Mouse (Mus musculus) midbrain, postnatal 0 days (tissue): ENCODE results near the gene Gm20388. TPM values are rescaled to one million over a fixed set of nuclear protein-coding genes. Genes with fewer than 3 reads are reported as not detected.

Experiments
- ATAC-seq: fragments of 200-750 bp; cut with Nextera tagmentation; 2 replicates; pipeline ENCODE4 v1.8.0; 2017; ENCODE audit warnings: moderate number of reproducible peaks, mild to moderate bottlenecking, moderate TSS enrichment, moderate library complexity; ENCODE audit not compliant: low FRiP score
- DNase-seq: peaks from one replicate; pipeline ENCODE4 v3.0.0-alpha.2; 2015; ENCODE audit warnings: low spot score
- H3K27ac ChIP-seq: fragments of 300-500 bp; sonication (generic); 2 replicates; pipeline ENCODE4 v1.5.1; 2014; ENCODE audit warnings: low read depth, mild to moderate bottlenecking, low read length, mixed read lengths
- H3K27me3 ChIP-seq: fragments of 300-500 bp; sonication (generic); 2 replicates; pipeline ENCODE4 v1.6.1; 2014; ENCODE audit warnings: low read length, control low read depth, mixed read lengths; ENCODE audit not compliant: insufficient read depth
- H3K36me3 ChIP-seq: fragments of 300-500 bp; sonication (generic); 2 replicates; pipeline ENCODE4 v1.6.1; 2014; ENCODE audit warnings: low read length, control low read depth, mixed read lengths; ENCODE audit not compliant: insufficient read depth
- H3K4me1 ChIP-seq: fragments of 300-500 bp; sonication (generic); 2 replicates; pipeline ENCODE4 v1.6.1; 2014; ENCODE audit warnings: mild to moderate bottlenecking, control low read depth, antibody characterized with exemption, low read length, mixed read lengths; ENCODE audit not compliant: insufficient read depth
- H3K4me2 ChIP-seq: fragments of 300-500 bp; sonication (generic); 2 replicates; pipeline ENCODE4 v1.6.1; 2014; ENCODE audit warnings: low read depth, mild to moderate bottlenecking, low read length, mixed read lengths; ENCODE audit not compliant: poor library complexity, severe bottlenecking
- H3K4me3 ChIP-seq: fragments of 300-500 bp; sonication (generic); 2 replicates; pipeline ENCODE4 v1.5.1; 2014; ENCODE audit warnings: low read depth, mild to moderate bottlenecking, low read length, moderate library complexity
- H3K9ac ChIP-seq: fragments of 300-500 bp; sonication (generic); replicated peaks from 2 replicates; pipeline ENCODE4 v1.6.1; 2014; ENCODE audit warnings: mild to moderate bottlenecking, low read length, moderate library complexity, mixed read lengths; ENCODE audit not compliant: poor library complexity, severe bottlenecking
- H3K9me3 ChIP-seq: fragments of 300-500 bp; sonication (generic); 2 replicates; pipeline ENCODE4 v1.6.1; 2016; ENCODE audit warnings: low read length, control low read depth
- CTCF ChIP-seq: IDR thresholded peaks from 2 replicates; pipeline ENCODE4 v1.5.1; 2016; ENCODE audit warnings: antibody characterized with exemption, mild to moderate bottlenecking
- WGBS: fragments of 180-500 bp; shearing (Covaris S2); extraction: QIAGEN DNeasy Blood & Tissue Kit; methylation state at CpG from one replicate; pipeline ENCODE4 v1.1.7; 2014; 5-methylcytosine and 5-hydroxymethylcytosine counted together
- polyA plus RNA-seq: library from polyadenylated mRNA; unstranded; fragments of >200 nt; fragmentation: Nextera tagmentation; extraction: Ambion mirVana; gene quantifications from 2 replicates; pipeline ENCODE4 v1.2.1, GENCODE M21; 2015
- total RNA-seq: library from RNA; depleted of rRNA; stranded (reverse); fragments of >200 nt; gene quantifications from 2 replicates; pipeline ENCODE4 v1.2.3, GENCODE M21; 2014

Gm20388 gene
- total and polyA plus RNA-seq, 2 experiments from 2014 or later, result 74.2 TPM; not detected in 1

- Histone ChIP-seq H3K4me1 (no peaks in the 10 kb centered on the region), H3K4me3 (no peak overlapping the region), H3K36me3 (no peaks in the 10 kb centered on the region), H3K4me2 (no peak overlapping the region), H3K27ac (no peak overlapping the region), H3K9ac (no peak overlapping the region), H3K9me3 (no peaks in the 10 kb centered on the region), H3K27me3 (no peaks in the 10 kb centered on the region)
- DNase-seq (no peak), ATAC-seq (no peak)
- 94% methylated on average over 10 of the region's 10 CpGs for WGBS
- TF ChIP-seq CTCF, result no peak
Observed at GRCm38 (mm10) chr8:124307700-124308099, 4397.1 kb downstream of the Gm20388 start.

DNA sequence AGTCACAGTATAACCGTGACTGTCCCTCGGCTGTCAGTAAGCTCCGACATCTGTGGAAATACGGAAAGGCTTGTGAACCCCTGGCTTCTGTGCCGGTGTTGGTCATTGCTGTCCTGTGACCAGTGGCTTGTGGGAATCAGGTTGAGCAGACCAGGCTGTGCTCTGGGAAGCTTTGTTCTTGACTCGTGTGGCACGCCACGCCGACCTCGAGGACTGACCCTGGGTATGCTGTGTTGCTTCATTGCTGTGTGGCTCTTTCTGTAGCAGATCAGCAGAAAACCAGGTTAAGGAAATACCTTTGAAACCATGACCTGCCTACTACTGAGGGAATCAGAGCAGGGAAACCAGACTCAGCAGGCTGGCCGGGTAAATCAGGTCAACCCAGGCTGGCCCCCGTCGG, 4399.9 kb downstream of the Gm20388 start:
- no peaks in the 10 kb centered on the region for H3K36me3 ChIP-seq

GRCm38 (mm10) chr8:124311111-124311510, 4400.5 kb downstream of the Gm20388 start:
- Histone ChIP-seq H3K27ac (no peak overlapping the region), H3K4me2 (no peak overlapping the region), H3K9me3 (no peaks in the 10 kb centered on the region), H3K27me3 (no peaks in the 10 kb centered on the region), H3K4me1 (peaks cover 7% of the 10 kb centered on the region), H3K9ac (no peak overlapping the region), H3K36me3 (no peaks in the 10 kb centered on the region), H3K4me3 (no peak overlapping the region)
- TF ChIP-seq CTCF, result no peak
- ATAC-seq (no peak), DNase-seq (no peak)
- WGBS, result 89% methylated on average over 6 of the region's 6 CpGs

More for the DNA sequence above, 4399.9 kb downstream of the Gm20388 start:
- Histone ChIP-seq H3K9ac (no peak overlapping the region), H3K4me3 (no peak overlapping the region), H3K9me3 (no peaks in the 10 kb centered on the region), H3K27ac (no peak overlapping the region), H3K27me3 (no peaks in the 10 kb centered on the region), H3K4me2 (no peak overlapping the region), H3K4me1 (peaks cover 7% of the 10 kb centered on the region)
- ATAC-seq (no peak), DNase-seq (no peak)
- WGBS, result 88% methylated on average over 13 of the region's 13 CpGs
- TF ChIP-seq CTCF, result no peak

GRCm38 (mm10) chr8:124311723-124312122, 4401.1 kb downstream of the Gm20388 start:
- Histone ChIP-seq H3K4me2 (no peak overlapping the region), H3K9me3 (no peaks in the 10 kb centered on the region), H3K4me3 (no peak overlapping the region), H3K4me1 (peaks cover 11% of the 10 kb centered on the region), H3K36me3 (no peaks in the 10 kb centered on the region), H3K9ac (no peak overlapping the region), H3K27me3 (no peaks in the 10 kb centered on the region), H3K27ac (no peak overlapping the region)
- TF ChIP-seq CTCF, result no peak
- 95% methylated on average over 17 of the region's 17 CpGs for WGBS
- DNase-seq, result no peak
- ATAC-seq, result no peak

- DNase-seq, result no peak
- Histone ChIP-seq H3K9me3 (no peaks in the 10 kb centered on the region), H3K4me3 (no peak overlapping the region), H3K4me1 (peaks cover 16% of the 10 kb centered on the region), H3K4me2 (no peak overlapping the region), H3K27ac (no peak overlapping the region), H3K9ac (no peak overlapping the region), H3K36me3 (no peaks in the 10 kb centered on the region), H3K27me3 (no peaks in the 10 kb centered on the region)
- WGBS, result 90% methylated on average over 10 of the region's 10 CpGs
- ATAC-seq, result no peak
- no peak for TF ChIP-seq CTCF
Observed at GRCm38 (mm10) chr8:124312228-124312627, 4401.6 kb downstream of the Gm20388 start.

DNA sequence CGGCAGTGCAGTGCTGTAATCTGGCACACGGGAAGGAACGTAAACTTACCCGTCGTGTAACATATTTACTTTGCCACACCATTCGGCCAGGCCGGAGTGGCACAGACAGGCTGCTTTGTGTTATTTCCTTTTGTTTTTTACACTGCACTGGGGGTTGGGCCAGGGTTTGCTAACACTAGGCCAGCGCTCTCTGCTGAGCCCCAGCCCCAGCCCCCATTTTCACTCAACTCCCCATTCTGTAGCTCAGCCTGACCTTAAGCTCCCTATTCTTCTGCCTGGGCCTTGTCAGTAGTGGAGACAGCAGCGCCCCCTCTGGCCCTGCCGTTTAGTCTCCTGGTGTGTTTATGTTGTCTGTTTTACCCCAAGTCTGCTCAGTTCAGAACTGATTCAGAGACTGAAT, 4404.2 kb downstream of the Gm20388 start:
- WGBS, result 24% methylated on average over 10 of the region's 10 CpGs
- H3K36me3 ChIP-seq, result no peaks in the 10 kb centered on the region
- H3K27me3 ChIP-seq, result no peaks in the 10 kb centered on the region
- no peak overlapping the region for H3K27ac ChIP-seq
- H3K9me3 ChIP-seq, result no peaks in the 10 kb centered on the region
- DNase-seq (peak; percentile 50), ATAC-seq (peak; percentile 28; the same call in 1 of the 2 replicates)
- H3K4me1 ChIP-seq, result peaks cover 19% of the 10 kb centered on the region
- H3K4me2 ChIP-seq, result no peak overlapping the region
- TF ChIP-seq CTCF, result peak; percentile 71
- H3K4me3 ChIP-seq, result no peak overlapping the region
- H3K9ac ChIP-seq, result no peak overlapping the region
